Mouse (Mus musculus): ENCODE measurements around the gene Cd200r4.

- TF ChIP-seq POLR2A (IDR thresholded peaks at IDR 0.05; ENCODE audit: insufficient read depth, low read depth, low read length), result no peak
- no peak for TF ChIP-seq CTCF (IDR thresholded peaks at IDR 0.05; ENCODE audit: insufficient read depth, low read depth, low read length)
These were observed 66.1 kb downstream of the Cd200r4 start for GRCm38 (mm10) chr16:44877595-44877994.

All from olfactory bulb, adult 2 months (tissue).